Mouse (Mus musculus) liver, embryonic 14.5 days (tissue): ENCODE measurements around the gene Dppa5a. TPM values are rescaled to one million over a fixed set of nuclear protein-coding genes. Genes with fewer than 3 reads are reported as not detected.

Experiments
- ATAC-seq: fragments of 200-750 bp; cut with Nextera tagmentation; 2 replicates; pipeline ENCODE4 v1.8.0; 2017; ENCODE audit warnings: moderate number of reproducible peaks, mild to moderate bottlenecking, moderate library complexity; ENCODE audit not compliant: insufficient read depth
- DNase-seq, 3 experiments: peaks; one replicate each; pipeline ENCODE4 v3.0.0-alpha.2; 2012 to 2013; ENCODE audit warnings: low read depth in 3 of 3, low spot score in 3 of 3
- H3K27ac ChIP-seq: fragments of 300-500 bp; sonication (generic); 2 replicates; pipeline ENCODE4 v1.5.1; 2014; ENCODE audit warnings: moderate library complexity, mild to moderate bottlenecking, control low read depth, inconsistent platforms
- H3K27me3 ChIP-seq: fragments of 300-500 bp; sonication (generic); 2 replicates; pipeline ENCODE4 v1.6.1; 2014; ENCODE audit warnings: mild to moderate bottlenecking, low read length, moderate library complexity; ENCODE audit not compliant: control insufficient read depth, insufficient read depth
- H3K36me3 ChIP-seq: fragments of 300-500 bp; sonication (generic); replicated peaks from 2 replicates; pipeline ENCODE4 v1.6.1; 2014; ENCODE audit warnings: low read depth; ENCODE audit not compliant: control insufficient read depth, insufficient read depth
- H3K4me1 ChIP-seq, 2 experiments: fragments of 200-500 bp in 1 of 2; fragments of 300-500 bp in 1 of 2; sonication (generic) in 1 of 2; replicated peaks; 2 replicates each; pipeline ENCODE4 v1.6.1; 2012 to 2014; ENCODE audit warnings: antibody characterized with exemption in 1 of 2, inconsistent platforms in 1 of 2, low read length in 1 of 2; ENCODE audit not compliant: control insufficient read depth in 2 of 2, insufficient read depth in 2 of 2
- H3K4me2 ChIP-seq: fragments of 300-500 bp; sonication (generic); 2 replicates; pipeline ENCODE4 v1.6.1; 2014; ENCODE audit warnings: low read depth, mild to moderate bottlenecking, control low read depth, moderate library complexity
- H3K4me3 ChIP-seq, 2 experiments: fragments of 200-500 bp in 1 of 2; fragments of 300-500 bp in 1 of 2; sonication (generic) in 1 of 2; 2 replicates each; pipeline ENCODE4 v1.5.1; 2012 to 2014; ENCODE audit warnings: low read depth in 2 of 2, low read length in 2 of 2, mild to moderate bottlenecking in 2 of 2, control low read depth in 1 of 2, inconsistent platforms in 1 of 2, moderate library complexity in 1 of 2; ENCODE audit not compliant: insufficient read depth in 1 of 2
- H3K9ac ChIP-seq: fragments of 300-500 bp; sonication (generic); replicated peaks from 2 replicates; pipeline ENCODE4 v1.6.1; 2014; ENCODE audit warnings: mild to moderate bottlenecking, control low read depth, moderate library complexity
- H3K9me3 ChIP-seq: fragments of 300-500 bp; sonication (generic); 2 replicates; pipeline ENCODE4 v1.6.1; 2016; ENCODE audit warnings: low read length, mixed read lengths; ENCODE audit not compliant: control insufficient read depth
- CTCF ChIP-seq: IDR thresholded peaks from 2 replicates; pipeline ENCODE4 v1.5.1; 2016; ENCODE audit warnings: antibody characterized with exemption, low read depth, control low read depth
- EP300 ChIP-seq: IDR thresholded peaks from 2 replicates; pipeline ENCODE4 v1.6.1; 2016; ENCODE audit warnings: antibody characterized with exemption, low read depth
- WGBS: fragments of 180-500 bp; shearing (Covaris S2); extraction: QIAGEN DNeasy Blood & Tissue Kit; methylation state at CpG from one replicate; pipeline ENCODE4 v1.1.7; 2014; ENCODE audit not compliant: insufficient replicate concordance; 5-methylcytosine and 5-hydroxymethylcytosine counted together
- polyA plus RNA-seq, 2 experiments: library from polyadenylated mRNA; depleted of rRNA in 1 of 2; stranded (reverse) in 1 of 2; unstranded in 1 of 2; fragments of >200 nt; fragmentation: Nextera tagmentation in 1 of 2; extraction: Ambion mirVana in 1 of 2; gene quantifications; 2 replicates each; pipeline versions ENCODE4 v1.2.1 to v1.2.3; 2012 to 2014

The Dppa5a gene
- polyA plus RNA-seq, 2 experiments: not detected

DNA sequence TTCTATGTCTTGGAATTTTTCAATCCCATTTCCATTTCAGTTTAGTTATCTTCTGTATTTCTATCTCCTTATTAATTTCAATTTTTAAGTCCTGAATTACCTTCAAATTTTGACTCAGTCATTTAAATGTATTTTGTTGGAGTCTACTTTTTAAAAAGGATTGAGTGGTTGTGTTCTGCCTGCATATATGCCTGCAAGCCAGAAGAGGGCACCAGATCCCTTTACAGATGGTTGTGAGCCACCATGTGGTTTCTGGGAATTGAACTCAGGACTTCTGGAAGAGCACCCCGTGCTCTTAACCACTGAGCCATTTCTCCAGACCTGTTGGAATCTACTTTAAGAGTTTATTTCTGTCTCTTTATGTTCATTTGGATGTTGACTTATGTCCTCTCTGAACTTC, 48.5 kb downstream of the Dppa5a start:
- peak in 1 of 3 experiments; percentile 1 for DNase-seq
- H3K9ac ChIP-seq: no peak overlapping the region
- WGBS: 4% methylated on average over 1 of the region's 1 CpGs

More for the DNA sequence above, 48.5 kb downstream of the Dppa5a start:
- H3K9me3 ChIP-seq: no peaks in the 10 kb centered on the region
- no peaks in the 10 kb centered on the region for H3K36me3 ChIP-seq
- no peaks in the 10 kb centered on the region for H3K4me1 ChIP-seq
- H3K27ac ChIP-seq: no peak overlapping the region
- H3K4me3 ChIP-seq: no peak overlapping the region
- H3K27me3 ChIP-seq: no peaks in the 10 kb centered on the region
- ATAC-seq: no peak
- TF ChIP-seq CTCF (peak; percentile 48; the same call in 1 of the 2 replicates), EP300 (no peak)
- no peak overlapping the region for H3K4me2 ChIP-seq

Other genes starting within 250 kb of the Dppa5a start
- gene Gsta4, start 185.4 kb downstream of the Dppa5a start, polyA plus RNA-seq (2012; rRNA removed): 11.7 and 17.2 TPM in 2 replicates
- 30.6 and 33.0 TPM in 2 replicates for gene Gsta4, start 185.4 kb downstream of the Dppa5a start, polyA plus RNA-seq (2014; fragmentation: Nextera tagmentation; extraction: Ambion mirVana)
- 0.06 TPM in 1 of 2 replicates, not detected in the other for gene Gsta1, start 137.5 kb downstream of the Dppa5a start, polyA plus RNA-seq (2012; rRNA removed)
- gene Gsta1, start 137.5 kb downstream of the Dppa5a start, polyA plus RNA-seq (2014; fragmentation: Nextera tagmentation; extraction: Ambion mirVana): 0.24 TPM in 1 of 2 replicates, not detected in the other
- gene Gm3776, start 111.0 kb downstream of the Dppa5a start, polyA plus RNA-seq (2012; rRNA removed): not detected in 2 replicates
- not detected in 2 replicates for gene Gm3776, start 111.0 kb downstream of the Dppa5a start, polyA plus RNA-seq (2014; fragmentation: Nextera tagmentation; extraction: Ambion mirVana)
- gene Gm10639, start 78.3 kb downstream of the Dppa5a start, polyA plus RNA-seq (2012; rRNA removed): not detected in 2 replicates
- gene Gm10639, start 78.3 kb downstream of the Dppa5a start, polyA plus RNA-seq (2014; fragmentation: Nextera tagmentation; extraction: Ambion mirVana): not detected in 2 replicates
- gene Omt2a, start 53.4 kb downstream of the Dppa5a start, polyA plus RNA-seq (2012; rRNA removed): not detected in 2 replicates
- gene Omt2a, start 53.4 kb downstream of the Dppa5a start, polyA plus RNA-seq (2014; fragmentation: Nextera tagmentation; extraction: Ambion mirVana): not detected in 2 replicates
- not detected in 2 replicates for gene Omt2b, start 40.6 kb downstream of the Dppa5a start, polyA plus RNA-seq (2012; rRNA removed)
- not detected in 2 replicates for gene Omt2b, start 40.6 kb downstream of the Dppa5a start, polyA plus RNA-seq (2014; fragmentation: Nextera tagmentation; extraction: Ambion mirVana)
- gene Gsta2, start 12.4 kb downstream of the Dppa5a start, polyA plus RNA-seq (2012; rRNA removed): 0.05 and 0.07 TPM in 2 replicates
- gene Gsta2, start 12.4 kb downstream of the Dppa5a start, polyA plus RNA-seq (2014; fragmentation: Nextera tagmentation; extraction: Ambion mirVana): 0.29 and 0.43 TPM in 2 replicates
- gene Ooep, start 10.5 kb upstream of the Dppa5a start, polyA plus RNA-seq (2012; rRNA removed): 0.02 TPM in 1 of 2 replicates, not detected in the other
- 0.09 TPM in 1 of 2 replicates, not detected in the other for gene Ooep, start 10.5 kb upstream of the Dppa5a start, polyA plus RNA-seq (2014; fragmentation: Nextera tagmentation; extraction: Ambion mirVana)
- 0.02 TPM in 1 of 2 replicates, not detected in the other for gene Ddx43, start 27.6 kb upstream of the Dppa5a start, polyA plus RNA-seq (2012; rRNA removed)
- gene Ddx43, start 27.6 kb upstream of the Dppa5a start, polyA plus RNA-seq (2014; fragmentation: Nextera tagmentation; extraction: Ambion mirVana): not detected in 2 replicates
- 0.66 and 1.0 TPM in 2 replicates for gene Cgas, start 75.1 kb upstream of the Dppa5a start, polyA plus RNA-seq (2012; rRNA removed)
- 0.62 and 0.66 TPM in 2 replicates for gene Cgas, start 75.1 kb upstream of the Dppa5a start, polyA plus RNA-seq (2014; fragmentation: Nextera tagmentation; extraction: Ambion mirVana)
- 11.5 and 14.0 TPM in 2 replicates for gene Mto1, start 80.0 kb upstream of the Dppa5a start, polyA plus RNA-seq (2012; rRNA removed)
- gene Mto1, start 80.0 kb upstream of the Dppa5a start, polyA plus RNA-seq (2014; fragmentation: Nextera tagmentation; extraction: Ambion mirVana): 17.7 and 20.4 TPM in 2 replicates
- 0.15 TPM in 2 replicates for gene Gm17324, start 80.6 kb upstream of the Dppa5a start, polyA plus RNA-seq (2012; rRNA removed)
- 0.55 and 0.63 TPM in 2 replicates for gene Gm17324, start 80.6 kb upstream of the Dppa5a start, polyA plus RNA-seq (2014; fragmentation: Nextera tagmentation; extraction: Ambion mirVana)
- gene Eef1a1, start 121.0 kb upstream of the Dppa5a start, polyA plus RNA-seq (2012; rRNA removed): 2,579 and 4,315 TPM in 2 replicates
- 2,316 and 2,621 TPM in 2 replicates for gene Eef1a1, start 121.0 kb upstream of the Dppa5a start, polyA plus RNA-seq (2014; fragmentation: Nextera tagmentation; extraction: Ambion mirVana)
- gene Slc17a5, start 219.9 kb upstream of the Dppa5a start, polyA plus RNA-seq (2012; rRNA removed): 1.7 and 2.4 TPM in 2 replicates
- gene Slc17a5, start 219.9 kb upstream of the Dppa5a start, polyA plus RNA-seq (2014; fragmentation: Nextera tagmentation; extraction: Ambion mirVana): 3.2 and 3.8 TPM in 2 replicates
- 0.05 and 0.07 TPM in 2 replicates for gene Cd109, start 247.4 kb upstream of the Dppa5a start, polyA plus RNA-seq (2012; rRNA removed)
- gene Cd109, start 247.4 kb upstream of the Dppa5a start, polyA plus RNA-seq (2014; fragmentation: Nextera tagmentation; extraction: Ambion mirVana): 0.03 and 0.06 TPM in 2 replicates